Mouse (Mus musculus): Measurements from ENCODE around the gene Ccnt1.

- TF ChIP-seq CTCF (conservative IDR thresholded peaks at IDR 0.05; ENCODE audit: low read length) = no peak
- no peak for TF ChIP-seq NANOG (IDR thresholded peaks at IDR 0.05; ENCODE audit: borderline replicate concordance, low read length)
Observed at GRCm38 (mm10) chr15:98614551-98614950, 43.8 kb upstream of the Ccnt1 start.
